Mouse (Mus musculus) layer of hippocampus, adult 18-20 months (tissue): ENCODE results near the gene St7. TPM values are rescaled to one million over a fixed set of nuclear protein-coding genes. Genes with fewer than 3 reads are reported as not detected.
A peak's percentile ranks its signal among the peaks of the same experiment; 100 is the strongest.

Source experiments
- DNase-seq, 2 experiments: peaks; one replicate each; pipeline ENCODE4 v3.0.0; 2022; ENCODE audit warnings: low spot score in 2 of 2
- total RNA-seq, 2 experiments: library from RNA; stranded (reverse); gene quantifications; 2 replicates each; pipeline ENCODE4 v1.2.3; 2021

Gene St7
- total RNA-seq, 2 experiments from 2014 or later, result 47.4 to 47.7 TPM

DNA sequence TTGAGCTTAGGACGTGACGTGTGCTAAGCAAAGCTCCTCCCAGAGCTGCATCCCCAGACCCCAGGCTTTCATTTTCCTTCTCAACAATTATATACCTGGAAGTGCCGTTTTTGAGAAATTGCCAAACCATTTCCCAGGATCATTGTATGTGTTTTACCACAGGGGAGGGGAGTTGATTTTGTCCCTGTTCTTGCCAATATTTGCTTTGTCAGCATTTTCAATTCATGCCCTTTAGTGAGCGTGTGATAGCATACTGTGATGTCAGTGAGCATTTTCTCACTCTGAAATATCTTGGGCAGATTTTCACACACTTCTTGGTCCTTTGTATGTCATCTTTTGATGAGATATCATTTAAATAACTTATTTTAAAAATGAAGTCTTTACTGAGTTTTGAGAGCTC is 65.8 kb downstream of the St7 start:
- no peak for DNase-seq

- peak; percentile 67 to 90 for DNase-seq
Measured at GRCm38 (mm10) chr6:17763963-17764659, 71.4 kb downstream of the St7 start.

DNA sequence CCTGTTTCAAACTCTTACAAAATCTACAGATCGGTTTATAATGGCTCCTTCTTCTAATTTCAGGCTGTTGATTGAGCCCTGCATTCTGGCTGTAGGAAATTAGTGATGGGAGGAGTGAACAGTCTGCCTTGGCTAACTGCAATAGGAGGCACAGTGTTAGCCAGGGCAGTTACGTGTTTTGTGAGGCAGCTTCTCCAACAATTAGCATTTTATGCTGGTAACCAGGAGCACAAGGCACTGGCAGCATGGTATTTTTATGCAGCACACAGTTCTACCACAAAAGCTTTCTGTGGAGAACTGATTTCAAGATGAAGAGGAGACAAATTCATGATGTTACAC is 71.9 kb downstream of the St7 start:
- DNase-seq, result no peak

DNA sequence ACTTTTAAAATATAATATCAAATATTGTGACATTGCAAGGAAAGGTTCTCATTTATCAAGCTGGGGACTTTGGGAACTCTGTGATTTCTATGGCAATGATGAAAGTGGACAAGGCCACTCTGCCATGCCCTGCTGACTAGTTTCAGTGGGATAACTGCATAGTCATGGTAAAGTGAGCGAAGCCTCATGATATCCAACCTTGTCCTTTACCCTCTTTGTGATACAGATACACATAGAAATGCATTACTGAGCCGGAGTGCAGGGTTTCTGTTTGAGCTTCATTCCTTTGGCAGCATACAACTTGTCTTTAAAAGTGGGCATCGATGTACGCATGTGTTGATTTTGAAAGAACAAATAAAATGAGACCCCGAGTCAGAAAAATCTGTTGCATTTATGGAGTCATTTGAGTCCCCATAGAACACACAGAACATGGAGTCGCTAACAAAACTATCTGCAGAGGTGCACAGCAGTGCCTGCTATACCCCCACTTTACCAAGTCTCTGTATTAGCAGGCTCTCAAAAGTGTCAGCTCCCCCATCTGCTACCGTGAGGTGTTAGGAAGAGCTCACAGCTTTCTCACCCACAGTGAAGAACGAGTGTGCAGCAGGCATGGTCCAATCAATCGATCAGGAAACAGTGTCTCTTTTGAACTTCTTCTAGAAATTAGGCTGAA is 77.4 kb downstream of the St7 start:
- DNase-seq, result no peak

- no peak for DNase-seq
Measured at GRCm38 (mm10) chr6:17770645-17771345, 78.1 kb downstream of the St7 start.

GRCm38 (mm10) chr6:17771456-17771855 is 78.7 kb downstream of the St7 start:
- DNase-seq, result no peak

- no peak for DNase-seq
Measured at GRCm38 (mm10) chr6:17772514-17772913, 79.8 kb downstream of the St7 start.

DNA sequence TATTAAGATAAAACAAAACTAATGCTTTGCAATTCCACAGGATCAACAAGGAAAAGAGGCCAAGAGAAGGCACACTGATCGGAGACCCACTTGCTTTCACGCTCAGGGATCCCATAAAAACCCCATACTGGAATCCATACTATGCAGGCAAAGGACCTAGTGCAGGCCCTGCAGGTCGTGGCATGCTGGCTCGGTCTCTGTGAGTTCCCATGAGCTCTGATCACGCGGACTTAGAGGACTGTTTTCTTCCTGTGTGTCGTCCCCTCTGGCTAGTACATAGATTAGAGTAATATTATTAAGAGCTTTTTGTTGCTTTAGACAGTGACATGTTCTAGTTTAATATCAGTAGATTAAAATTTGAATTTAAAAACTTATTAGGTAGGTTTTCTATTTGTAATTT is 83.3 kb downstream of the St7 start:
- DNase-seq, result no peak

DNA sequence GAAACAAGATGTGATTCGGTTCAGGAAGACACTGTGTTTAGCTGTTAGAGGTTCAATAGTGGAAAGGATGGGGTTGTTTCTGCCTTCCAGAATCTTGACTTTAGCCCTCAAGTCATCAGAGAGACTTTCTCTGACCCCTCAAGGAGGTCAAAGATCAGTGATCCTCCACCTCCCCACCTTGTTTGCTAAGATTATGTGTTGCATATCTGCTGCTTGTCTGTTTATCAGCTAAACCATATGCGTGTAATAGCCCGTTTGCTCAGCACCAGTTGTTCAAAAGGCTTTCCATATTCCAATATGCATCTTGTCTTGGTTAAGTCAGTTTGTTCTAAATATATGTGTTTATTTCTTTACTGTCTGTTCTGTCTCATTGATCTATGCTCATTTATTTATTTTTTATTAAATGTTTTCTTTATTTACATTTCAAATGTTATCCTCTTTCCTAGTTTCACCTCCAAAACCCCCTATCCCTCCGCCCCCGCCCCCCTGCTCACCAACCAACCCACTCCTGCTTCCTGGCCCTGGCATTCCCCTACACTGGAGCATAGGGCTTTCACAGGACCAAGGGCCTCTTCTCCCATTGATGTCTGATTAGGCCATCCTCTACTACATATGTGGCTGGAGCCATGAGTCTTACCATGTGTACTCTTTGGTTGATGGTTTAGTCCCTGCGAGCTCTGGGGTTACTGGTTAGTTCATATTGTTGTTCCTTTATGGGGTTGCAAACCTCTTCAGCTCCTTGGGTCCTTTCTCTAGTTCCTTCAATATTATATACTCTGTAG is 84.5 kb downstream of the St7 start:
- DNase-seq, result no peak

DNA sequence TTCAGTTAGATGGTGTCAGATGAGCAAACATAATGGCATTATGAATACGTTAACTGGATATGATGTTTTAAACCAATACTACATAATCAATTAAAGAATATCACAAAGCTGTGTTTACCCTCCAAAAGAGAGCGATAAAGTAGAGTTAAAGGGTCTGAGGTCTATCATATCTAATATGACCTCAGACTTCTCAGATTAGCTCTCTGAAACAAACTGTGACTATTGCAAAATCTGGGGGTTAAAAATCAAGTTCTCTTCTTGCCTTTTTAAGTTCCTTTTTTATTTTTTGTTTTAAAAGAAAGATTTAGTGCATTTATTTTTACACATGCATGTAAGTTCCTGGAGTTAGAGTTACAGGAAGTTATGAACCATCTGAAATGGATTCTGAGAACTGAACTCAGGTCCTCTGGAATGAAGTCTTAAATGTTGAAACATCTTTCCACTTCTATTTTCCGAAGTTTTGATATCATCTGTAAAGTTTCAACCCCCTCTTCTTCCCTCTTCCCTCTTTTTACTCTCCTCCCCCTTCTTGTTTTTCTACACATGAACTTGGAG is 86.0 kb downstream of the St7 start:
- no peak for DNase-seq

GRCm38 (mm10) chr6:17783511-17783910 is 90.8 kb downstream of the St7 start:
- no peak for DNase-seq

DNA sequence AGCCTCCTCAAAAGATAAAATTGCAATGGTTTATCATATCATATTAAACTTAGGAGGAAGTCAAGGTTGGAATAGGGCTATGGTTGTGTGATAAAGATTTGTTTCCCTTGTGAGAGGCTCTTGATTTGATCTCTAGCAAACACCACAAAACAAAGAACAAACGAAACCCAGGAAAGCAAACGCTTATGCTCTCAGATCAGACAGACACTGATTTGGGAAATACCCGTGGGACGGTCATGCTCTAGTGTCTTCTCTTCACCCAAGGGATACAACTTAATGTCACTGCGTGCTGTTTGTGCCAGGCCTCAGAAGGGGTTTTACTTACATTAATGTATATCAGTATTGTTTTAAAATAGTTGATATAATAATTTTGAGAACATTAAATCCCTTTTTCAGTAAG is 91.8 kb downstream of the St7 start:
- no peak for DNase-seq

- no peak for DNase-seq
Measured at GRCm38 (mm10) chr6:17785248-17785647, 92.5 kb downstream of the St7 start.

DNA sequence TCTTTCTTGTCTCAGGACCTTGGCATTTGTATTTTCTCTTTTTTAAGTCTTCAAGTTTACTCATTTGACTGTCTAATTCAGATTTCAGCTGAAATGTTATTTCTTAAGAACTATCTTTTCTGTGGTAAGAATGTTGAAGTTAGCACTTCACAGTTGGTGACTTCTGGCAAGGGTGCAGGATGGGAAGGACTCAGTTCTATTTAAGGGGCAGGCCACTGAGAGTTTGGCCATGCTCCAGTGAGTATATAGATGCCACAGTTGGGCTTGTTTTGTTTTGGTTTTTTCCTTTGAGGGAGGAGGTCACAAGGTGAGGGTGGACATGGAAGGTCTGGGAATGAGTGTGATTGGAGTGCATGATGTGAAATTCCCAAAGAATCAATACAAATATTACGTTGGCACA is 95.1 kb downstream of the St7 start:
- no peak for DNase-seq

DNA sequence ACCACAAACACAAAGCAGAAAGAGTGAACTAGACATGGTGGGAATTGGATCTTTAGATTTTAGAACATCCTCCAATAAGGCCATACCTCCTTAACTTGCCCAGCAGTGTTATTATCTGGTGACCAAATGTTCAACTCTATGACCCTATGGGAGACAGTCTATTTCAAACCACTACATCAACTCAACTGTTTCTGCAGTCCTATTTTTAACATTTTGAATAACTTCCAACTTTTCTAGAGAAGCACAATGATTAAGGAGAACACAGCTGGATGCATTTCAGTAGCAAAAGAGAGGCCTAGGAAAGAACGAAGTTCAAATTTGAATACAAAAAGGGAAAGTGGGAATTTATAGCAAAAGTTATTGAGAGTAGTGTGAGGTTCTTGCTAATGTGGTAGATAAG is 97.5 kb downstream of the St7 start:
- DNase-seq, result no peak

- no peak for DNase-seq
Measured at GRCm38 (mm10) chr6:17793471-17793870, 100.7 kb downstream of the St7 start.

DNA sequence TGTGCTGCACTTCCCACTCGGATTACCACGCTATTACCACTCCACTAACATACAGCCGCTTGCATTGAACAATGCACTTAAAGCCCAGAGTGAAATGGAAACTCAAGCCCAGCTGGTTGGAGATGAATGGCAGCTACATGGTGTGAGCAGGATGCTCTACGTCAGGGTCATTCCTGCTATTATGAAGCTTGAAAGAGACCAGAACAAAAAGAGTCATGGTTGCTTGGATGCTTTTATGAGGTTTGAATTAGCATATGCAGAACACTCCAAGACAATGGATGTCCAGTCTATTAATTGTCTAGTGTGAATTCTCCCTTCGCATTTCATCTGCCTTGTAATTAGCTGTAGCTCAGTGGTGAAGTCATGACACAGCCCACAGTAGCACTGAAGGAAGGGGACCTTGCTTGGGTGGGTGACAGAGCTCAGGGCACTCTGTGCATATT is 104.6 kb downstream of the St7 start:
- no peak for DNase-seq

DNA sequence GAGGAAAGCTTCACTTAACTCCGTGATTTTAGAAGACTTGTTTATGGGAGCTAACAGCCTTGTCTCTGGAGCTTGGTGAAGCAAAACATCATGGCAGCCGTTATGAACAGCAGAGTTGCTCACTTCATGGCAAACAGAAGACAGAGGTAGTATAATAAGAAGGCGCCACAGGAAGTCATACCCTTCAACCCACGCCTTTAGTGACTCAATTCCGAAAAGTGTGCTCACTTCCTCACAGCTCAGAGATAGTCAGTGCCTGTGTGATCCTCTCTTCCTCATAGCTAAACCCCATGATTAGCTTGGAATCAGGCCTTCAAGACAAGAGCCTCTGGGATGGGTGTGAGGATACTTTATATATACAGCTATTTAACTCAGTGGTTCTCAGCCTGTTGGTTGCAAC is 108.0 kb downstream of the St7 start:
- no peak for DNase-seq

DNA sequence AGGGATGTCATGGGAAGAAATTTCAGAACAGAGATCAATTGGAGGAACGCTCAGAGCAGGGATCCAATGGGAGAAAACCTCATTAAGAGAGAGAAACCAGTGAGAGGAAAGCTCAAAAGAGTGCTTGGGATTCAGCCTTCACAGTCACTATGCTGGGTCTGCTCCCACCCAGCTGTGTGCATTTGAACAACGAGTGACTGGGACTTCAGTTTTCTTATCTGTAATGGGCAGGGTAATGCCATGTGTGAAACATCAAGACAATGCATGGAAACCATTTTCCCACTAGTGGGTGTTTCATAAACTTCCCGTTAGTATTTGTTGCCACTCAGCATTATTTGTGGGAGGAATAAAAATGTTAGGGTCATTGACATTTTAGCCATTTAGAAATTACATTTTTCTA is 111.7 kb downstream of the St7 start:
- DNase-seq, result no peak

DNA sequence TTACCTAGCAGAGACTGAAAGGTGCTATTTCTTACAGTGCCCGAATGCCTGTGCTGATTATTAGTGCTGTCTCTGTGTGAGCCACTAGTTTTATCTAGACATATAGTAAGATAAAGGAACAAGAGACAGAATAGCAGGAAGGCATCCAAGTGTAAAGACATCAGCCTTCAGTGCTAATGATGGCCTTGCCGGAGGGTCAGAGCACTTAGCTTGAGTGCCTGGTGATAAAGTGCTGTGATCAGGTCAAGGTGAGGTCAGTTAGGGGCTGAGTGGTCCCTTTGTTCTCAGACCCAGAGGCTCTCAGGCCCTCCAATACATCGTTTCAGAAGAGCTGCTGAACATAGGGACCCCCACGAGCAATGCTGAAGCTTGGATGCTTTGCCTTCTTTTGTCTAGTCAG is 113.8 kb downstream of the St7 start:
- no peak for DNase-seq

- DNase-seq, result no peak
Measured at GRCm38 (mm10) chr6:17811063-17811462, 118.3 kb downstream of the St7 start.
